Mouse (Mus musculus) heart, postnatal 0 days (tissue): Measurements from ENCODE around the gene Hectd1.

Experiments
- CTCF ChIP-seq: IDR thresholded peaks from 2 replicates; pipeline ENCODE4 v1.5.1; 2016; ENCODE audit warnings: antibody characterized with exemption, control low read depth, low read depth
- EP300 ChIP-seq: IDR thresholded peaks from 2 replicates; pipeline ENCODE4 v1.6.1; 2016; ENCODE audit warnings: antibody characterized with exemption, low read depth

- TF ChIP-seq CTCF (no peak), EP300 (no peak)
Measured at GRCm38 (mm10) chr12:51863116-51864002, 34.0 kb upstream of the Hectd1 start.
